Mouse (Mus musculus) MEL (cell line): ENCODE results near the gene Rnd2.

Experiments
- MAX ChIP-seq: IDR thresholded peaks from 2 replicates; pipeline ENCODE4 v1.6.1; 2011; ENCODE audit warnings: low read length, improper control_type of control experiment
- MEF2A ChIP-seq: IDR thresholded peaks from 2 replicates; pipeline ENCODE4 v1.6.1; 2014; ENCODE audit warnings: low read depth, mild to moderate bottlenecking, inconsistent platforms, low read length, improper control_type of control experiment; ENCODE audit not compliant: poor library complexity, insufficient replicate concordance, severe bottlenecking; ENCODE audit errors: extremely low read depth
- MYC ChIP-seq: IDR thresholded peaks from 2 replicates; pipeline ENCODE4 v1.6.1; 2011; ENCODE audit warnings: low read depth, mild to moderate bottlenecking, low read length, improper control_type of control experiment, moderate library complexity
- POLR2A ChIP-seq, 2 experiments: IDR thresholded peaks; 2 replicates each; pipeline ENCODE4 v1.6.1; 2011 to 2012; ENCODE audit warnings: low read length in 2 of 2, mild to moderate bottlenecking in 2 of 2, control low read depth in 1 of 2, improper control_type of control experiment in 1 of 2, low read depth in 1 of 2, moderate library complexity in 1 of 2; ENCODE audit not compliant: control insufficient read depth in 1 of 2, insufficient read depth in 1 of 2, poor library complexity in 1 of 2
- TAL1 ChIP-seq: IDR thresholded peaks from 2 replicates; pipeline ENCODE4 v1.6.1; 2012; ENCODE audit warnings: mild to moderate bottlenecking, inconsistent platforms, low read length, moderate library complexity, mixed read lengths

- TF ChIP-seq POLR2A (IDR thresholded peaks at IDR 0.05; ENCODE audit: control insufficient read depth in 1 of 2, insufficient read depth in 1 of 2, low read depth in 1 of 2, low read length in 2 of 2, poor library complexity in 1 of 2) (no peak), MYC (no peak), MEF2A (no peak), MAX (no peak), TAL1 (no peak)
These were observed 3.9 kb downstream of the Rnd2 start for GRCm38 (mm10) chr11:101468731-101469130.
